ENCODE assay signal across 20 mouse cellular contexts in the genomic region with DNA sequence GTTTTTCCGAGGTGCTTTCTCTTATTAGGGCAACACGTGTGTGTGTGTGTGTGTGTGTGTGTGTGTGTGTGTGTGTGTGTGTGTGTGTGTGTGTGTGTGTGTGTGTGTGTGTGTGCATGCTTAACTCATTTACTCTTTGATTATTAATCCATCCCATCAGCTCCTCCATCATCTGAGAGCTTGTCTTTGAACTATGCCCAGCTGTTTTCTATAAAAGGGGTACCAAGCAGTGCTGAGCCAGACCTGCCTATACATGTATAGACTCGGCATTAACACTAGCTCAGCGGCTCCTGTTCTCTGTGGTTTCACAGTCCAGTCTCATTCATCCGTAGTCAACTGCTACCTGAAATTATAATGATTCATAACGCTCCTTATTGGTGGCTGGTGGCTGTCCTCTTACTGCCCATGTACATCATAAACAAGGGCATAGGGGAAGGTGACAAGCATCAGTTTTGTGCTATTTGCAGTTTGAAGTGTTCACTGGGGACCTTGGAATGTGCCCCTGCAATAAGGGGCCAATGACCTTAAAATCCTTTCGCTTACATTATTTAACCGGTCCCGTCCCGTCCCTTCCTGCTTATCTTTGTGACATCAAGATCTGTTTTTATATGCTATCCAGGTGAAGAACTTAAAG. TPM values are rescaled to one million over a fixed set of nuclear protein-coding genes. Genes with fewer than 3 reads are reported as not detected.
DNase-seq lines count a peak whose midpoint lies in the region; ATAC-seq and TF ChIP-seq lines count a peak whose summit lies in the region.
"Had no signal": no experiment of that assay in that cellular context is flagged by ENCODE, and none has a peak within 500 bp of the region (broad histone marks: within the 10 kb centered on the region; RNA-seq: fewer than 3 reads in every experiment).

No protein-coding gene starts in this region.

- H3K4me1 ChIP-seq in midbrain, embryonic 11.5 days (ENCODE audit: control insufficient read depth, insufficient read depth, low read length), result no peaks in the 10 kb centered on the region
- H3K4me1 ChIP-seq in midbrain, embryonic 10.5 days, result no peaks in the 10 kb centered on the region
- H3K4me1 ChIP-seq in embryonic facial prominence, embryonic 13.5 days, result peaks cover 33% of the 10 kb centered on the region
- peaks cover 44% of the 10 kb centered on the region for H3K4me1 ChIP-seq in limb, embryonic 10.5 days
- H3K4me1 ChIP-seq in limb, embryonic 14.5 days (ENCODE audit: control insufficient read depth, insufficient read depth, low read length), result peaks cover 5% of the 10 kb centered on the region; the same call in 1 of the 2 replicates
- no peaks in the 10 kb centered on the region for H3K4me1 ChIP-seq in thymus, adult 2 months (replicated peaks; ENCODE audit: control insufficient read depth, insufficient read depth, low read length)
- H3K4me1 ChIP-seq in lung, adult 2 months (ENCODE audit: control insufficient read depth, insufficient read depth, low read length), result no peaks in the 10 kb centered on the region
- H3K4me1 ChIP-seq: heart, embryonic 15.5 days had no signal

- H3K4me3 ChIP-seq in midbrain, embryonic 11.5 days (ENCODE audit: low read depth, low read length), result no peak overlapping the region
- no peak overlapping the region for H3K4me3 ChIP-seq in midbrain, embryonic 10.5 days
- H3K4me3 ChIP-seq in embryonic facial prominence, embryonic 13.5 days, result no peak overlapping the region
- H3K4me3 ChIP-seq in limb, embryonic 10.5 days, result peak overlapping the region; percentile 25
- no peak overlapping the region for H3K4me3 ChIP-seq in limb, embryonic 14.5 days (replicated peaks; ENCODE audit: low read length)
- no peak overlapping the region for H3K4me3 ChIP-seq in thymus, adult 2 months (ENCODE audit: control insufficient read depth, insufficient read depth, low read length)
- H3K4me3 ChIP-seq in lung, adult 2 months (replicated peaks; ENCODE audit: extremely low read depth, low read depth, low read length), result no peak overlapping the region
- H3K4me3 ChIP-seq: heart, embryonic 10.5 days; heart, embryonic 15.5 days; hindbrain, embryonic 10.5 days had no signal

- no peak for TF ChIP-seq POLR2A in limb, embryonic 14.5 days (IDR thresholded peaks at IDR 0.05; ENCODE audit: borderline replicate concordance, extremely low read depth, insufficient read depth, insufficient read length)
- no peak for TF ChIP-seq POLR2A in thymus, adult 2 months (IDR thresholded peaks at IDR 0.05; ENCODE audit: control insufficient read depth, extremely low read depth, insufficient read depth, low read length, poor library complexity)
- TF ChIP-seq POLR2A in lung, adult 2 months (IDR thresholded peaks at IDR 0.05; ENCODE audit: borderline replicate concordance, extremely low read depth, low read depth, low read length), result no peak

- WGBS in midbrain, embryonic 11.5 days, result 89% methylated on average over 9 of the region's 10 CpGs
- whole genome bisulfite sequencing in midbrain, embryonic 10.5 days, result 81% methylated on average over 10 of the region's 10 CpGs
- WGBS in embryonic facial prominence, embryonic 13.5 days, result 18% methylated on average over 9 of the region's 10 CpGs
- 28% methylated on average over 10 of the region's 10 CpGs for WGBS in limb, embryonic 10.5 days
- WGBS in limb, embryonic 14.5 days, result 14% methylated on average over 10 of the region's 10 CpGs
- WGBS in thymus, adult 2 months, result 87% methylated on average over 10 of the region's 10 CpGs
- 60% methylated on average over 10 of the region's 10 CpGs for WGBS in lung, adult 2 months

- no peaks in the 10 kb centered on the region for H3K27me3 ChIP-seq in midbrain, embryonic 11.5 days (ENCODE audit: control insufficient read depth, insufficient read depth, low read length)
- H3K27me3 ChIP-seq in midbrain, embryonic 10.5 days (ENCODE audit: low read depth, poor library complexity, severe bottlenecking), result no peaks in the 10 kb centered on the region
- no peaks in the 10 kb centered on the region for H3K27me3 ChIP-seq in embryonic facial prominence, embryonic 13.5 days
- no peaks in the 10 kb centered on the region for H3K27me3 ChIP-seq in limb, embryonic 10.5 days (ENCODE audit: low read depth, poor library complexity, severe bottlenecking)
- H3K27me3 ChIP-seq in limb, embryonic 14.5 days (ENCODE audit: control insufficient read depth, insufficient read depth, low read length), result no peaks in the 10 kb centered on the region
- no peaks in the 10 kb centered on the region for H3K27me3 ChIP-seq in thymus, adult 2 months (ENCODE audit: control insufficient read depth, insufficient read depth, low read length)
- H3K27me3 ChIP-seq: heart, embryonic 15.5 days had no signal

- no peaks in the 10 kb centered on the region for H3K9me3 ChIP-seq in midbrain, embryonic 11.5 days (ENCODE audit: control insufficient read depth, low read length)
- H3K9me3 ChIP-seq in midbrain, embryonic 10.5 days (replicated peaks), result no peaks in the 10 kb centered on the region
- no peaks in the 10 kb centered on the region for H3K9me3 ChIP-seq in embryonic facial prominence, embryonic 13.5 days
- no peaks in the 10 kb centered on the region for H3K9me3 ChIP-seq in limb, embryonic 10.5 days (replicated peaks)
- no peaks in the 10 kb centered on the region; the same call in 1 of the 2 replicates for H3K9me3 ChIP-seq in limb, embryonic 14.5 days (ENCODE audit: control insufficient read depth, low read length)
- H3K9me3 ChIP-seq: heart, embryonic 10.5 days; heart, embryonic 15.5 days; hindbrain, embryonic 10.5 days had no signal

- H3K36me3 ChIP-seq in midbrain, embryonic 11.5 days (ENCODE audit: control insufficient read depth, insufficient read depth, low read length), result no peaks in the 10 kb centered on the region
- H3K36me3 ChIP-seq in midbrain, embryonic 10.5 days, result no peaks in the 10 kb centered on the region
- H3K36me3 ChIP-seq in embryonic facial prominence, embryonic 13.5 days, result no peaks in the 10 kb centered on the region
- peaks cover 2% of the 10 kb centered on the region; the same call in 1 of the 2 replicates for H3K36me3 ChIP-seq in limb, embryonic 10.5 days
- no peaks in the 10 kb centered on the region for H3K36me3 ChIP-seq in limb, embryonic 14.5 days (ENCODE audit: control insufficient read depth, insufficient read depth, low read length)
- no peaks in the 10 kb centered on the region for H3K36me3 ChIP-seq in thymus, adult 2 months (ENCODE audit: control insufficient read depth, insufficient read depth, low read length)
- H3K36me3 ChIP-seq: heart, embryonic 10.5 days; heart, embryonic 15.5 days; hindbrain, embryonic 10.5 days had no signal

- H3K4me2 ChIP-seq in midbrain, embryonic 11.5 days, result no peak overlapping the region
- peak overlapping the region; percentile 40 for H3K4me2 ChIP-seq in embryonic facial prominence, embryonic 13.5 days
- H3K4me2 ChIP-seq in limb, embryonic 14.5 days (replicated peaks; ENCODE audit: low read depth, low read length, severe bottlenecking), result 0 out of 2 replicates have a peak overlapping the region, but pooled peaks have one; percentile 18
- H3K4me2 ChIP-seq: heart, embryonic 15.5 days; hindbrain, embryonic 14.5 days had no signal

- DNase-seq in midbrain, embryonic 11.5 days (ENCODE audit: low spot score, missing footprints), result peak; percentile 51
- no peak for DNase-seq in midbrain, embryonic 10.5 days (ENCODE audit: low spot score)
- peak; percentile 52 for DNase-seq in limb, embryonic 10.5 days (ENCODE audit: low spot score)
- DNase-seq in limb, embryonic 14.5 days (ENCODE audit: low spot score), result no peak
- DNase-seq in thymus, adult 2 months, result no peak
- DNase-seq in liver, result no peak
- DNase-seq in lung, adult 2 months, result no peak
- DNase-seq: adrenal gland, postnatal 10 days; cerebellum, adult 11 months; cerebellum, adult 8-10 months; cerebellum, postnatal 14 days; gastrocnemius, postnatal 36 days; heart, adult 18-20 months had no signal

- no peak for TF ChIP-seq CTCF in thymus, adult 2 months (IDR thresholded peaks at IDR 0.05; ENCODE audit: borderline replicate concordance, control insufficient read depth, extremely low read depth, insufficient read depth, low read length, poor library complexity)
- no peak for TF ChIP-seq CTCF in lung, adult 2 months (IDR thresholded peaks at IDR 0.05; ENCODE audit: insufficient read depth, low read length)

- H3K9ac ChIP-seq in midbrain, embryonic 11.5 days (ENCODE audit: low read length), result no peak overlapping the region
- H3K9ac ChIP-seq in embryonic facial prominence, embryonic 13.5 days, result no peak overlapping the region
- H3K9ac ChIP-seq in limb, embryonic 14.5 days (ENCODE audit: low read depth, low read length, severe bottlenecking), result no peak overlapping the region
- H3K9ac ChIP-seq: heart, embryonic 15.5 days; hindbrain, embryonic 14.5 days had no signal

- no peak overlapping the region for H3K27ac ChIP-seq in midbrain, embryonic 11.5 days (ENCODE audit: low read depth, low read length)
- no peak overlapping the region for H3K27ac ChIP-seq in midbrain, embryonic 10.5 days (replicated peaks)
- peak overlapping the region; percentile 72; the same call in 1 of the 2 replicates for H3K27ac ChIP-seq in embryonic facial prominence, embryonic 13.5 days
- peak overlapping the region; percentile 84 for H3K27ac ChIP-seq in limb, embryonic 10.5 days
- H3K27ac ChIP-seq in limb, embryonic 14.5 days (replicated peaks; ENCODE audit: low read depth, low read length), result no peak overlapping the region
- no peak overlapping the region for H3K27ac ChIP-seq in thymus, adult 2 months (ENCODE audit: control insufficient read depth, insufficient read depth, low read length)
- H3K27ac ChIP-seq: heart, embryonic 10.5 days; heart, embryonic 15.5 days; hindbrain, embryonic 10.5 days; hindbrain, embryonic 14.5 days had no signal

- no peak for ATAC-seq in midbrain, embryonic 11.5 days (ENCODE audit: low FRiP score)
- no peak for ATAC-seq in embryonic facial prominence, embryonic 13.5 days (ENCODE audit: insufficient number of reproducible peaks, insufficient read depth, low FRiP score, low TSS enrichment, low read depth)
- no peak for ATAC-seq in limb, embryonic 14.5 days (ENCODE audit: low FRiP score, low read depth)
- ATAC-seq: forebrain, embryonic 14.5 days; inflammation-experienced regulatory T-cells, adult 6 months had no signal

RNA-seq across cellular contexts. Expression of gene Trub1, which starts 45.5 kb away (rescaled TPM):
- polyA plus RNA-seq in midbrain, embryonic 11.5 days (2014; fragmentation: Nextera tagmentation; extraction: Ambion mirVana), result 16.0 and 16.4 TPM in 2 replicates
- polyA plus RNA-seq in midbrain, embryonic 10.5 days (2016; fragmentation: Nextera tagmentation; extraction: Ambion mirVana), result 22.5 and 22.7 TPM in 2 replicates
- polyA plus RNA-seq in embryonic facial prominence, embryonic 13.5 days (2015; fragmentation: Nextera tagmentation; extraction: Ambion mirVana), result 30.0 and 33.6 TPM in 2 replicates
- 25.2 and 26.5 TPM in 2 replicates for polyA plus RNA-seq in limb, embryonic 10.5 days (2016; fragmentation: Nextera tagmentation; extraction: Ambion mirVana)
- 31.7 and 31.8 TPM in 2 replicates for polyA plus RNA-seq in limb, embryonic 14.5 days (2012; rRNA removed)
- polyA plus RNA-seq in limb, embryonic 14.5 days (2014; fragmentation: Nextera tagmentation; extraction: Ambion mirVana), result 22.7 and 24.4 TPM in 2 replicates
- polyA plus RNA-seq in thymus, adult 2 months (2012; rRNA removed), result 7.7 and 8.1 TPM in 2 replicates
- 2.8 and 3.4 TPM in 2 replicates for polyA plus RNA-seq in lung, adult 2 months (2012; rRNA removed)

Comparison
In these comparisons a context has a peak if more than half of its experiments do, and no peak if none do; other contexts are left out.
1. DNase-seq: peak in midbrain, embryonic 11.5 days (single experiment) and limb, embryonic 10.5 days (single experiment); none in midbrain, embryonic 10.5 days (single experiment), limb, embryonic 14.5 days (single experiment), thymus, adult 2 months (single experiment), liver (single experiment) and lung, adult 2 months (single experiment).
2. H3K27ac ChIP-seq: peak in embryonic facial prominence, embryonic 13.5 days (single experiment) and limb, embryonic 10.5 days (single experiment); none in midbrain, embryonic 11.5 days (single experiment), midbrain, embryonic 10.5 days (single experiment), limb, embryonic 14.5 days (single experiment) and thymus, adult 2 months (single experiment).